Mouse (Mus musculus) hindbrain, embryonic 15.5 days (tissue): ENCODE measurements around the gene Mlph. TPM values are rescaled to one million over a fixed set of nuclear protein-coding genes. Genes with fewer than 3 reads are reported as not detected.

Experiments
- ATAC-seq: fragments of 200-750 bp; cut with Nextera tagmentation; 2 replicates; pipeline ENCODE4 v1.8.0; 2017; ENCODE audit warnings: low read depth, moderate number of reproducible peaks, moderate TSS enrichment; ENCODE audit not compliant: low FRiP score
- H3K27ac ChIP-seq: fragments of 300-500 bp; sonication (generic); replicated peaks from 2 replicates; pipeline ENCODE4 v1.5.1; 2015; ENCODE audit warnings: mild to moderate bottlenecking, inconsistent platforms
- H3K27me3 ChIP-seq: fragments of 300-500 bp; sonication (generic); 2 replicates; pipeline ENCODE4 v1.6.1; 2015; ENCODE audit warnings: control low read depth, inconsistent platforms
- H3K36me3 ChIP-seq: fragments of 300-500 bp; sonication (generic); 2 replicates; pipeline ENCODE4 v1.6.1; 2015; ENCODE audit warnings: control low read depth, inconsistent platforms
- H3K4me1 ChIP-seq: fragments of 300-500 bp; sonication (generic); replicated peaks from 2 replicates; pipeline ENCODE4 v1.6.1; 2015; ENCODE audit warnings: control low read depth, inconsistent platforms
- H3K4me2 ChIP-seq: fragments of 300-500 bp; sonication (generic); 2 replicates; pipeline ENCODE4 v1.6.1; 2015; ENCODE audit warnings: moderate library complexity, mild to moderate bottlenecking, inconsistent platforms
- H3K4me3 ChIP-seq: fragments of 300-500 bp; sonication (generic); 2 replicates; pipeline ENCODE4 v1.5.1; 2015; ENCODE audit warnings: mild to moderate bottlenecking, inconsistent platforms
- H3K9ac ChIP-seq: fragments of 300-500 bp; sonication (generic); 2 replicates; pipeline ENCODE4 v1.6.1; 2015; ENCODE audit warnings: inconsistent platforms
- H3K9me3 ChIP-seq: fragments of 300-500 bp; sonication (generic); 2 replicates; pipeline ENCODE4 v1.6.1; 2016; ENCODE audit warnings: control low read depth, inconsistent platforms
- WGBS: fragments of 180-500 bp; shearing (Covaris S2); methylation state at CpG from one replicate; pipeline ENCODE4 v1.1.7; 2015; 5-methylcytosine and 5-hydroxymethylcytosine counted together
- polyA plus RNA-seq: library from polyadenylated mRNA; unstranded; fragments of >200 nt; fragmentation: Nextera tagmentation; extraction: Ambion mirVana; gene quantifications from 2 replicates; pipeline ENCODE4 v1.2.1, GENCODE M21; 2015

The Mlph gene
- polyA plus RNA-seq, 1 experiment from 2014 or later, result 0.29 TPM

DNA sequence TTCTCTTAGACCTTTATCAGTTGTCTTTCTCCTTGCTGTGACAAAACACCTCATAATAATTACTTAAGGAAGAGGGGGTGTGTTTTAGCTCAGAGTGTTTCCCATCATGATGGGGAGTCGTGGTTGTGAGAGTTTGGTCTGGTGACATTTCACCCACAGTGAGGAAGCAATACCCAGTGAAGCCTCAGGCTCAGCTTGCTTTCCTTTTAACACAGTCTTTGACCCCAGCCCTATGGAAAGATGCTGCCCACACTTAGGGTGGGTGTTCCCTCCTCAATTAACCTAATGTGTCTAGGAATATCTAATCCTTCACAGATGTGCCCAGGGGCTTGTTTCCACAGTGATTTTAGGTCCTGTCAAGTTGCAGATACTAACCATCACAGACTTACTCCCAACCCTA lies 16.9 kb upstream of the Mlph start:
- Histone ChIP-seq H3K4me1 (peaks cover 6% of the 10 kb centered on the region), H3K9me3 (no peaks in the 10 kb centered on the region), H3K4me2 (no peak overlapping the region), H3K27ac (no peak overlapping the region), H3K9ac (no peak overlapping the region), H3K4me3 (no peak overlapping the region), H3K36me3 (no peaks in the 10 kb centered on the region), H3K27me3 (no peaks in the 10 kb centered on the region)
- ATAC-seq, result no peak
- 57% methylated on average over 1 of the region's 1 CpGs for WGBS

DNA sequence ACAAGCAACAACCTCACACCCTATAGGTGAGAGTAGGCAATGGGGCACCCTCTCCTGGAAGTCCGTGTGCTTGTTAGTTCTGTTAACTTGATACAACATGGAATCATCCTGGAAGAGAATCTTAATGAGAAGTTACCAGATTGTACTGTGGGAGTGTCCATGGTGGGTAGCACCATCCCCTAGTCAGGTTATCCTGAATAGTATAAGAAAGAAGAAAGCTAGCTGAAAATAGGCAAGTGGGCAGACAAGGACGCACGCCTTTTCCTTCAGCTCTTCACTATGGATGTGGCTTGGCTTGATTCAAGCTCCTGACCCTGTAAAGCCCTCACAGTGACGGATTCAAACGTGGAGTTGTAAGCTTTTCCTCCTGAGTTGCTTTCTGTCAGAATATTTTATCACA lies 15.1 kb upstream of the Mlph start:
- Histone ChIP-seq H3K4me2 (no peak overlapping the region), H3K36me3 (no peaks in the 10 kb centered on the region), H3K4me1 (peaks cover 6% of the 10 kb centered on the region), H3K4me3 (no peak overlapping the region), H3K9me3 (no peaks in the 10 kb centered on the region), H3K9ac (no peak overlapping the region), H3K27me3 (no peaks in the 10 kb centered on the region), H3K27ac (no peak overlapping the region)
- 90% methylated on average over 5 of the region's 5 CpGs for WGBS
- ATAC-seq, result no peak

- Histone ChIP-seq H3K9ac (no peak overlapping the region), H3K36me3 (no peaks in the 10 kb centered on the region), H3K27me3 (no peaks in the 10 kb centered on the region), H3K4me3 (no peak overlapping the region), H3K9me3 (no peaks in the 10 kb centered on the region), H3K4me1 (peaks cover 6% of the 10 kb centered on the region), H3K27ac (no peak overlapping the region), H3K4me2 (no peak overlapping the region)
- no peak for ATAC-seq
- WGBS, result 93% methylated on average over 6 of the region's 6 CpGs
These were observed 14.5 kb upstream of the Mlph start for GRCm38 (mm10) chr1:90900406-90900805.

GRCm38 (mm10) chr1:90901246-90901645 lies 13.6 kb upstream of the Mlph start:
- WGBS, result 56% methylated on average over 4 of the region's 4 CpGs
- no peaks in the 10 kb centered on the region for H3K36me3 ChIP-seq
- no peak for ATAC-seq

DNA sequence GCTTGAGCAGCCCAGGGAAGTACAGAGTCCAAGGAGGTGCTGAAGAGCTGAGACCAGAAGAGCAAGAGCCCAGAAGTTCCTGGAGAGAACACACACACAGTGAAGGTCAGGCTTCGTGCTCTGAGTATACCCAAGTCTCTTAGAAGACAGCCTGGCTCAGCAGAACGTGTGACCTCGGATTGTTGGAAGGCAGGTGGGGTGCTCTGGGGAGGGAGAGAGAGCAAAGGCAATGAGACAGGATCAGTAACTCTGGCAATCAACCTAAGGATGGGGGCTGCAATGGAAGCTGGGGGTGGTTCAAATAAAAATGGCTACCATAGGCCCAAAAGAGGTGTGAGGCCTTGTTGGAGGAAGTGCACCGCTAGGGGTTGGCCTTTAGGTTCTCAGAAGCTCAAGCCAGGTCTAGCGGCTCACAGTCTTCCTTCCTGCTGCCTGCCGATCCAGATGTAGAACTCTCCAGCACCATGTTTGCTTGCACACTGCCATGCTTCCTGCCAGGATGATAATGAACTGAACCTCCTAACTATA lies 13.1 kb upstream of the Mlph start:
- H3K27ac ChIP-seq, result no peak overlapping the region
- H3K4me2 ChIP-seq, result no peak overlapping the region
- no peaks in the 10 kb centered on the region for H3K36me3 ChIP-seq
- no peak overlapping the region for H3K9ac ChIP-seq
- WGBS, result 86% methylated on average over 6 of the region's 6 CpGs
- H3K4me1 ChIP-seq, result peaks cover 4% of the 10 kb centered on the region
- H3K4me3 ChIP-seq, result no peak overlapping the region
- no peak for ATAC-seq
- no peaks in the 10 kb centered on the region for H3K27me3 ChIP-seq
- no peaks in the 10 kb centered on the region for H3K9me3 ChIP-seq

More at GRCm38 (mm10) chr1:90901246-90901645, 13.6 kb upstream of the Mlph start:
- peaks cover 6% of the 10 kb centered on the region for H3K4me1 ChIP-seq
- H3K27me3 ChIP-seq, result no peaks in the 10 kb centered on the region
- no peak overlapping the region for H3K4me3 ChIP-seq
- no peak overlapping the region for H3K4me2 ChIP-seq
- H3K9ac ChIP-seq, result no peak overlapping the region
- H3K9me3 ChIP-seq, result no peaks in the 10 kb centered on the region
- H3K27ac ChIP-seq, result no peak overlapping the region

- Histone ChIP-seq H3K4me3 (no peak overlapping the region), H3K36me3 (no peaks in the 10 kb centered on the region), H3K9me3 (no peaks in the 10 kb centered on the region), H3K27me3 (no peaks in the 10 kb centered on the region), H3K4me2 (no peak overlapping the region), H3K9ac (no peak overlapping the region), H3K4me1 (no peaks in the 10 kb centered on the region), H3K27ac (no peak overlapping the region)
- WGBS, result 77% methylated on average over 3 of the region's 3 CpGs
- ATAC-seq, result no peak
These were observed 12.1 kb upstream of the Mlph start for GRCm38 (mm10) chr1:90902751-90903150.

- WGBS, result 41% methylated on average over 3 of the region's 3 CpGs
- H3K4me1 ChIP-seq, result no peaks in the 10 kb centered on the region
- no peak overlapping the region for H3K4me2 ChIP-seq
- H3K4me3 ChIP-seq, result no peak overlapping the region
- H3K9me3 ChIP-seq, result no peaks in the 10 kb centered on the region
- no peaks in the 10 kb centered on the region for H3K27me3 ChIP-seq
- ATAC-seq, result no peak
- no peaks in the 10 kb centered on the region for H3K36me3 ChIP-seq
- H3K9ac ChIP-seq, result no peak overlapping the region
- no peak overlapping the region for H3K27ac ChIP-seq
These were observed 11.5 kb upstream of the Mlph start for GRCm38 (mm10) chr1:90903211-90903945.

DNA sequence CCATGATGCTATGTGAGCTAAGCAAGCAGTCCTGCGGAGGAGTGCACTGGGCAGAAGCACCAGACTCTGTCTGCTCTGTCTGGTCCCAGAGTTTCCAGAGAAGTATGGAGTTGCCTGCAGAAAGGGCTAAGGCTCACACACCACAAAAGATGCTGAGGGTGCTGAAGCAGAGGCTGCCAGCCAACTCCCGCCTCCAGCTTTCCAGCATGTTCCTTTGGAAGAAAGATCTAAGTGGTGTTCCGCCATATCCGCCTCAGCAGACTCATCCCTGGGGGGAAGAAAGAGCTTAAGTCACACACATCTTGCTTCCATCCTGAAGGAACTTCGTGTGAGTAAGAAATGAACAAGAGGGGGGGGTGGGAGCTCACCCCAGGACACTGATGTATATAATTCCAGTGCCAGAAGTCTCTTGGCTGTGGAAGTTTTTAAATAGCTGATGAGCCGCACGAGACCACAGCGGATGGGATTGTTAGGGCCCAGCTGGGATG lies 10.9 kb upstream of the Mlph start:
- no peak overlapping the region for H3K4me2 ChIP-seq
- no peak overlapping the region for H3K4me3 ChIP-seq
- H3K27ac ChIP-seq, result no peak overlapping the region
- 61% methylated on average over 8 of the region's 8 CpGs for WGBS
- H3K4me1 ChIP-seq, result no peaks in the 10 kb centered on the region
- H3K9ac ChIP-seq, result no peak overlapping the region
- no peaks in the 10 kb centered on the region for H3K27me3 ChIP-seq
- no peaks in the 10 kb centered on the region for H3K9me3 ChIP-seq
- no peak for ATAC-seq
- no peaks in the 10 kb centered on the region for H3K36me3 ChIP-seq

DNA sequence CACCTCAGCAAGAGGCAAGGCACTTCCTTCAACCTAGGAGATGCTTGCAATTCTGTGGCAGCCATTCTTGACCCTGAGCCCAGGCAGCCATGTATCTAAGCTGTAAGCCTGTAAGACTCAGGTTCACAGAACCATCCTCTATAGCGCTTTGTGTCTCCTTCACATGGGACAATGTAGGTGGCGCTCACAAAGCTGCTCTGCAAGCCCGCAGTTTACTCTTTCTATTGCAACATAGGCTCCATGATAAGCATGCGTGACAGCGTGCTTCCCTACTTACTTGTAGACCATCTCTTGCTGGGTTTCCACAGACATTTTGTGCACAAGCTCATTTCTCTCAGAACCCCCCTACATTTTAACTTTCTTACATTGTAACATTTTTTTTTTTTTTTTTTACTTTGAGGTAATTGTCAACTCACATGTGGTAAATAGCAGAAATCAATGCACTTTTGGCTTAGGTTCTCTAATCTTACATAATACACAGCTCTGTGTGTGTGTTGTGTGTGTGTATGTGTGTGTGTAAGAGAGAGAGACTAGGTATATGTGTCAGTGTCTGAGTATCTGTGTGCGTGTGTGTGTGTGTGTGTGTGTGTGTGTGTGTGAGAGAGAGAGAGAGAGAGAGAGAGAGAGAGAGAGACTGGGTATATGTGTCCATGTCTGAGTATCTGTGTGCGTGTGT lies 10.0 kb upstream of the Mlph start:
- Histone ChIP-seq H3K4me3 (no peak overlapping the region), H3K27me3 (no peaks in the 10 kb centered on the region), H3K9ac (no peak overlapping the region), H3K27ac (no peak overlapping the region), H3K4me2 (no peak overlapping the region), H3K36me3 (no peaks in the 10 kb centered on the region), H3K9me3 (no peaks in the 10 kb centered on the region), H3K4me1 (no peaks in the 10 kb centered on the region)
- 86% methylated on average over 7 of the region's 7 CpGs for WGBS
- ATAC-seq, result no peak

- Histone ChIP-seq H3K4me3 (no peak overlapping the region), H3K36me3 (no peaks in the 10 kb centered on the region), H3K4me2 (no peak overlapping the region), H3K27ac (no peak overlapping the region), H3K9me3 (no peaks in the 10 kb centered on the region), H3K4me1 (no peaks in the 10 kb centered on the region), H3K9ac (no peak overlapping the region), H3K27me3 (no peaks in the 10 kb centered on the region)
- WGBS, result 15% methylated on average over 2 of the region's 2 CpGs
- ATAC-seq, result no peak
These were observed 8.5 kb upstream of the Mlph start for GRCm38 (mm10) chr1:90906357-90906756.

- ATAC-seq, result no peak
- Histone ChIP-seq H3K4me1 (no peaks in the 10 kb centered on the region), H3K9me3 (no peaks in the 10 kb centered on the region), H3K36me3 (no peaks in the 10 kb centered on the region), H3K4me2 (no peak overlapping the region), H3K4me3 (no peak overlapping the region), H3K9ac (no peak overlapping the region), H3K27ac (no peak overlapping the region), H3K27me3 (no peaks in the 10 kb centered on the region)
These were observed 5.7 kb upstream of the Mlph start for GRCm38 (mm10) chr1:90909161-90909560.

DNA sequence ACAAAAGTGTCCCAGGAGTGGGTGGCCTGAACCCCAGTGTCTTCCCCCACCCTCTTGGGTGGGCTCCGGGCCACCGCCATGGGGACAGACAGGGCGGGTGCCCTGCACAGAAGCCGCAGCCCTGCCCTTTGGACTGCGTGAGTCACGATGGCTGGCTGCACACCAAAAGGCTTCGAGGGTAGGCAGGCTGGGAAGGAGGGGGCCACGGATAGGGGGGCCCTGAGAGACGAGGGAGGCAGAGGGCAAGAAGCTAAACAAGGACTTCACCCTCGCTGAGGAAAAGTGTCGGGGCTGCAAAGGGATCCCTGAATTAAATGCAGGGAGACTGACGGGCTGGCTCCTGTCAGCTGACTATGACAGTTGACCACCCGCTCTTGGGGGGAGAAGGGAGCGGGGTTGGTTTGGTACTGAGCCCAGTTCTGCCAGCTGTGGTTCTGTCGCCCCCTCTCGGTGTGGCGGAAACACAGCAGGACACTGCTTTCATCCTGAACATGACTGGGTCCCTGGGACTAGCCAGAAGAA lies 5.2 kb upstream of the Mlph start:
- Histone ChIP-seq H3K9ac (no peak overlapping the region), H3K4me1 (peaks cover under 1% of the 10 kb centered on the region), H3K4me3 (no peak overlapping the region), H3K27ac (no peak overlapping the region), H3K4me2 (peak overlapping the region; percentile 27), H3K36me3 (no peaks in the 10 kb centered on the region), H3K27me3 (0 out of 2 replicates have a peak, but pooled peaks cover under 1% of the 10 kb centered on the region), H3K9me3 (no peaks in the 10 kb centered on the region)
- WGBS, result 31% methylated on average over 17 of the region's 17 CpGs
- 0 out of 2 replicates have a peak, but pooled peaks have one; percentile 66 for ATAC-seq
